Mouse (Mus musculus) small intestine, adult 2 months (tissue): Measurements from ENCODE around the gene Cabp4. TPM values are rescaled to one million over a fixed set of nuclear protein-coding genes. Genes with fewer than 3 reads are reported as not detected.

Experiments
- H3K27ac ChIP-seq: fragments of 200-500 bp; 2 replicates; pipeline ENCODE4 v1.5.1; 2012; ENCODE audit warnings: low read depth, low read length, control low read depth, inconsistent platforms; ENCODE audit not compliant: insufficient read depth
- H3K27me3 ChIP-seq: fragments of 200-500 bp; 2 replicates; pipeline ENCODE4 v1.6.1; 2012; ENCODE audit warnings: mild to moderate bottlenecking, moderate library complexity, low read length, inconsistent platforms; ENCODE audit not compliant: control insufficient read depth, insufficient read depth
- H3K36me3 ChIP-seq: fragments of 200-500 bp; 2 replicates; pipeline ENCODE4 v1.6.1; 2012; ENCODE audit warnings: mild to moderate bottlenecking, low read length, control low read depth, inconsistent platforms; ENCODE audit not compliant: control insufficient read depth, insufficient read depth
- H3K4me1 ChIP-seq: fragments of 200-500 bp; 2 replicates; pipeline ENCODE4 v1.6.1; 2012; ENCODE audit warnings: low read length, inconsistent platforms, mixed read lengths; ENCODE audit not compliant: control insufficient read depth, insufficient read depth, insufficient read length
- H3K4me3 ChIP-seq: fragments of 200-500 bp; 2 replicates; pipeline ENCODE4 v1.5.1; 2012; ENCODE audit warnings: low read depth, mild to moderate bottlenecking, control low read depth, inconsistent platforms, low read length, moderate library complexity
- CTCF ChIP-seq: fragments of 200-500 bp; IDR thresholded peaks from 2 replicates; pipeline ENCODE4 v1.5.1; 2012; ENCODE audit warnings: low read depth, mild to moderate bottlenecking, control low read depth, inconsistent platforms, low read length, moderate library complexity, mixed read lengths; ENCODE audit not compliant: insufficient replicate concordance, insufficient read length; ENCODE audit errors: extremely low read depth
- POLR2A ChIP-seq: fragments of 200-500 bp; IDR thresholded peaks from 2 replicates; pipeline ENCODE4 v1.6.1; 2012; ENCODE audit warnings: low read depth, mild to moderate bottlenecking, control low read depth, inconsistent platforms, low read length, moderate library complexity
- WGBS: fragments of 180-500 bp; shearing (Covaris S2); methylation state at CpG from one replicate; pipeline ENCODE4 v1.1.7; 2018; 5-methylcytosine and 5-hydroxymethylcytosine counted together
- polyA plus RNA-seq: library from polyadenylated mRNA; depleted of rRNA; stranded (reverse); fragments of >200 nt; gene quantifications from 2 replicates; pipeline ENCODE4 v1.2.3, GENCODE M21; 2012

Gene Cabp4
- polyA plus RNA-seq, 1 experiment: 0.42 TPM

- peaks cover 6% of the 10 kb centered on the region for H3K36me3 ChIP-seq
- no peak overlapping the region for H3K4me3 ChIP-seq
- 53% methylated on average over 3 of the region's 3 CpGs for WGBS
- no peaks in the 10 kb centered on the region for H3K27me3 ChIP-seq
- no peak overlapping the region for H3K27ac ChIP-seq
- TF ChIP-seq POLR2A (no peak), CTCF (no peak)
- H3K4me1 ChIP-seq: peaks cover 7% of the 10 kb centered on the region; the same call in 1 of the 2 replicates
These were observed 20.3 kb upstream of the Cabp4 start for GRCm38 (mm10) chr19:4164100-4164499.

DNA sequence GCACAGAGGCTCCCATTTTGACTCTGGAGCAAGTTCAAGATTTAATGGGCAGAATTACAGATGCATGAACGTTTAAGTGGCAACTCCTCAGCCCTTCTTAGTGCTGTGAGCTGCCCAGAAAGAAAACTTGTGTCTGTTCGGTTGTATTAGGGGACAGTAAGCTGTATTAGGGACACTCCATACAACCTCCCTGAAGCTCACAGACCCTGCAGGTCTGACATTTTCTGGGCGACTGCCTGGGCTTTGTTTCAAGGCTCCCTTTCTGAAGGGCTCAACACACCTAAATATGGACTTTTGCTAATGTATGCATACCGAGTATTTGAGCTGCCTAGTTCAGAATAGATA is 19.7 kb upstream of the Cabp4 start:
- WGBS: 28% methylated on average over 4 of the region's 4 CpGs
- no peaks in the 10 kb centered on the region for H3K27me3 ChIP-seq
- peak overlapping the region; percentile 86 for H3K4me3 ChIP-seq
- no peak for TF ChIP-seq CTCF
- TF ChIP-seq POLR2A: no peak
- H3K36me3 ChIP-seq: peaks cover 12% of the 10 kb centered on the region
- H3K4me1 ChIP-seq: peaks cover 7% of the 10 kb centered on the region; the same call in 1 of the 2 replicates
- no peak overlapping the region for H3K27ac ChIP-seq

DNA sequence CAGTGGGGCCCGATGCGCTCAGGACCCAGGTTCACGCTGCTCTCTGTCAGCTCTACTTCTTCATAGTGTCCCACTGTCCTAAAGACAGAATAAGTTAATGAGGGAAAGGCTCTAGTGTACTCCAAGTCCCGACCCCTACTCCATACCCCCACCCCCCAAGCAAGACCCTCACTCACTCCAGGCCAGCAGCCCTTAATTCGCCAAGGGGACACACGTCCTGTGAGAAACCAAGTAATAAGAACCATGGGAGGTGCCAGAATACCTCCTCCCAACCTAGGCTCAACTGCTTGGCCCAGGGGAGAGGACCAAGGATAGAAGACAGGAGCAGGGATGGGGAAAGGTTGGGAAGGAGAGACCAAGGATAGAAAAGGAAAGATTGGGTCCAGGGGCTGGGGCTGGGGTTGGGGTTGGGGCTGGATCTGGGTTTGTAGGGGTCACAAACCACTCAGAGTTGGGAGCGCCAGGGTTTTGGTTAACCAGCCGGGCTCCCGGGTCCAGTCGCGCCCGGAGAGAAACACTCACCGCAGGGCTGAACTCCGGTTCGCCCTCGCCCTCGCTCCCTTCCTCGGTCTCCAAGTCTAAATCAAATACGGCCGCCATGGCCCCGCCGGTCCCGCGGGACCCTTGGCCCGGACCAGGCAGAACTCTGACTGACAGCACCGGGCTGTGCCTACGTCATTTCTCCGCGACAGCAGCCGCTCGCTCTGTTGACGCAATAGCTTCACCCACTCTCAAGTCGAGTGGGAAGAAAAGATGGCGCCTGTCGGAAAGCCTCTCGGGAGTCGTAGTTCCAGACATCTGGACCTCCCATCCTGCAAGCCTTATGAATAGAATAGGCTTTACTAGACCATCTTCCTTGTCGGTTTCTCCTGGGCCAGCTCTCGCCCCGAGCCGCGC is 19.1 kb upstream of the Cabp4 start, which contains the start of gene Rps6kb2:
Gene Rps6kb2, minus strand, starts transcription at position 709 of the 897 bp plus-strand sequence.
- no peak within 1 kb of the TSS for H3K27ac ChIP-seq
- H3K36me3 ChIP-seq: peaks cover 17% of the 10 kb centered on the region
- 6% methylated on average over 42 of the region's 42 CpGs for WGBS
- H3K27me3 ChIP-seq: no peaks in the 10 kb centered on the region
- H3K4me3 ChIP-seq: peak within 1 kb of the TSS; percentile 86
- TF ChIP-seq POLR2A: peak; percentile 34; the same call in 1 of the 2 replicates
- no peak for TF ChIP-seq CTCF
- H3K4me1 ChIP-seq: peaks cover 7% of the 10 kb centered on the region; the same call in 1 of the 2 replicates

DNA sequence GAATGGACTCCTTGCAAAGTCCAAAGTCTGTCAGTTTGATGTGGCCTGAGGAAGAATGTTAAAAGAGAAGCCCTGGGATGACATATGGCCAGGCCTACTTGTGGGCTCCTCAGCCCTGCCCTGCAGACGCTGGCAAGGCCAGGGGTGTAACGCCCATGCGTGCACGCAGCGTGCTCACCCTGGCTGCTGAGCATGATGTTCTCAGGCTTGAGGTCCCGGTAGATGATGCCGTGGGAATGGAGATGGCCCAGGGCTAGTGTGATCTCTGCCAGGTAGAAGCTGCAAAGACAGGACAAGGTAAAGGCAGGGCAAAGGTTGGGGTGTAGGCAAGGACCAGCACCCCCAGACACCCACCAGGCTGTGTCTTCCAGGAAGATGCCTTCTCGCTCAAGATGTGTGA is 15.2 kb upstream of the Cabp4 start:
- 95% methylated on average over 8 of the region's 8 CpGs for WGBS

DNA sequence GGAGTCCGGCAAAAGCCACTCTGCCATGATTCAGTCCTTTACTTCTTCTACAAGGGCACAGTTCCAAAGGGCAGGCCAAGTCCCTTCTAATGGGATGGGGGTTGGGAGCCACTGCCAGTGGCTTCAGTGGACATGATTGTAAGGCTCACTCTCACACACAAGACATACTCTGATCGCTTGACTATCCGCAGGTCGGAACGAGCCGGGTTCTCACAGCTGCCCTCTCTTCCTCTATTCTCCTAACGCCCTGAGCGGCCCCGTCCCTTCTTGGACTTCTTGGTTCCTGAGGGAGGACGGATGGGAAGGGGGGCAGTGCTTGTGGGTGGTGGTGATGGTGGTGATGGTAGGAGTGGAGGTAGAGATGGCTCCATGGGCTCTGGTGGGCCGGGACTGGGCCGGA is 12.9 kb upstream of the Cabp4 start:
- no peaks in the 10 kb centered on the region for H3K27me3 ChIP-seq
- 88% methylated on average over 12 of the region's 12 CpGs for WGBS
- peaks cover 53% of the 10 kb centered on the region for H3K36me3 ChIP-seq
- H3K4me3 ChIP-seq: no peak overlapping the region
- TF ChIP-seq CTCF: no peak
- no peak for TF ChIP-seq POLR2A
- H3K4me1 ChIP-seq: no peaks in the 10 kb centered on the region
- no peak overlapping the region for H3K27ac ChIP-seq

More for the DNA sequence above, 15.2 kb upstream of the Cabp4 start:
- no peak for TF ChIP-seq POLR2A
- no peak for TF ChIP-seq CTCF
- H3K36me3 ChIP-seq: peaks cover 32% of the 10 kb centered on the region
- peaks cover 7% of the 10 kb centered on the region; the same call in 1 of the 2 replicates for H3K4me1 ChIP-seq
- no peaks in the 10 kb centered on the region for H3K27me3 ChIP-seq
- H3K4me3 ChIP-seq: no peak overlapping the region
- no peak overlapping the region for H3K27ac ChIP-seq

- Histone ChIP-seq H3K4me1 (no peaks in the 10 kb centered on the region), H3K36me3 (peaks cover 54% of the 10 kb centered on the region), H3K4me3 (peak overlapping the region; percentile 44), H3K27ac (0 out of 2 replicates have a peak overlapping the region, but pooled peaks have one; percentile 64), H3K27me3 (no peaks in the 10 kb centered on the region)
- no peak for TF ChIP-seq CTCF
- 72% methylated on average over 20 of the region's 20 CpGs for WGBS
These were observed 12.3 kb upstream of the Cabp4 start for GRCm38 (mm10) chr19:4156073-4156579.

DNA sequence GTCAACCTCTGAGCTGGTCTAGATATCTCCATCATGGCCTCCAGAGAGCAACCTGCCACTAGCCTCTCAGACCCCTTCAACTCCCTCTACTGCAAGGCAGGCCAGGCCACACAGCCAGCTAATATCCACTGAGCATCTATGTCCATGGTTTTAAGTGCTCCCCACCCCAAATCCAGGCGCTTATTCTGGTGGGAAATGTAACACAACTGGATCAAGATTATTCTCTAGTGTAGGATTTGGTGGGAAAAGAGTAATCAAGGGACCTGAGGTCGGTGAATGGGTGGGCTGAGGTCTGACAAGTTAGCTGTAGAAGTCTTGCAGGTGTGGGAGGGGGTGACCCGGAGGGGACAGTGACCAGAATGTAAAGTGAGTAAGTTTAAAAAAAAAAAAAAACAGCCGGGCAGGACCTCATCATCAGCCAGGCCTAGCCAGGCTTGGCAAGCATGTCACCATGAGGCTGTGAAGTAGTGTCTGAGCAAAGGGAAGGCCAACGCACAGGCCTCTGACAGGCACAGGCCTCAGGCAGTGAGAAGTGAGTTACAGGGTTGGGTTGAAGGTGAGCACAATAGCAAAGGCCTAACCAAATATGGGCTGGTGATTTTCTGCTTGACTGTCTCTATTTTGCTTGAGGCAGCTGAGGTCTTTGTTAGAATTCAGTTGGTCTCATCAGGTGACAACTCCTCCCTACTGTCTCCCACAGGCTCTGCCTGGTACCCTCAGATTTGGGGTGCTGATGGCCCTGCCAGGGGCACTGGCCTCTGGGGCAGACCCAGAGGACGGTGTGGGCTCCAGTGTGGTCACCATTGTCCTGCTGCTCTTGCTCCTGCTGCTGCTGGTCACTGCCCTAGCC is 11.6 kb upstream of the Cabp4 start:
- peak overlapping the region; percentile 64 for H3K27ac ChIP-seq
- peak overlapping the region; percentile 44 for H3K4me3 ChIP-seq
- H3K4me1 ChIP-seq: no peaks in the 10 kb centered on the region; the same call in 1 of the 2 replicates
- TF ChIP-seq POLR2A: 0 out of 2 replicates have a peak, but pooled peaks have one; percentile 21
- TF ChIP-seq CTCF: no peak
- 75% methylated on average over 6 of the region's 6 CpGs for WGBS
- peaks cover 59% of the 10 kb centered on the region for H3K36me3 ChIP-seq
- H3K27me3 ChIP-seq: no peaks in the 10 kb centered on the region
